Mouse (Mus musculus) G1E (cell line): Measurements from ENCODE around the gene Tmem132b.

ENCODE experiments used
- CTCF ChIP-seq: IDR thresholded peaks from 2 replicates; pipeline ENCODE4 v1.5.1; 2012; ENCODE audit warnings: low read depth, low read length, inconsistent platforms, mixed read lengths
- TAL1 ChIP-seq: conservative IDR thresholded peaks from 2 replicates; pipeline ENCODE4 v1.6.1; 2012; ENCODE audit warnings: low read depth, low read length, inconsistent platforms, mixed read lengths

- TF ChIP-seq TAL1 (no peak), CTCF (no peak)
Observed at GRCm38 (mm10) chr5:125727436-125727835, 195.9 kb downstream of the Tmem132b start.
